Mouse (Mus musculus): ENCODE measurements around the gene Ankrd23. TPM values are rescaled to one million over a fixed set of nuclear protein-coding genes. Genes with fewer than 3 reads are reported as not detected.

Ankrd23 gene
- polyA plus RNA-seq, 1 experiment from 2014 or later, result 15.9 TPM

DNA sequence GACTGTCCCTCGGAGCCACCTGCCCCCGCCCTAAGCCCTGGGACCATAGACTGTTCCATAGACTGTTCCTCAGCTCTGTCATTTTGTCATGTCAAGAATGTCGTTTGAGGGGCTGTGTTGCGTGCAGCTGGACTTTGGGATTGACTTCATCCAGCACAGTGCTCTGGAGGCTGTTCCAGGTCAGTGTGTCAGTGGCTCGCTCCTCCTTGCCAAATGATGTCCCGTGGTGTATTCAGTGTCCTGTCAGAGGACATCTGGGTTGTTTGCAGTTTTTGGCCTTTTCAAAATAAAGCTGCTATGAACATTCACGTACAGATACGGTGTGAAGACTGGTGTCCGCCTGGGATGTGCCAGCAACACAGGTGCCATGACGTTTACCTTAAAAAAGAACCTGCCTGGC lies 9.8 kb downstream of the Ankrd23 start:
- Histone ChIP-seq H3K4me2 (no peak overlapping the region), H3K36me3 (peaks cover 36% of the 10 kb centered on the region), H3K27me3 (no peaks in the 10 kb centered on the region), H3K4me1 (no peaks in the 10 kb centered on the region; the same call in 1 of the 2 replicates), H3K4me3 (no peak overlapping the region), H3K9ac (no peak overlapping the region), H3K9me3 (no peaks in the 10 kb centered on the region), H3K27ac (no peak overlapping the region)
- ATAC-seq (ENCODE audit: borderline replicate concordance, extremely low read depth, low FRiP score, low TSS enrichment), result no peak
- 83% methylated on average over 10 of the region's 10 CpGs for WGBS

DNA sequence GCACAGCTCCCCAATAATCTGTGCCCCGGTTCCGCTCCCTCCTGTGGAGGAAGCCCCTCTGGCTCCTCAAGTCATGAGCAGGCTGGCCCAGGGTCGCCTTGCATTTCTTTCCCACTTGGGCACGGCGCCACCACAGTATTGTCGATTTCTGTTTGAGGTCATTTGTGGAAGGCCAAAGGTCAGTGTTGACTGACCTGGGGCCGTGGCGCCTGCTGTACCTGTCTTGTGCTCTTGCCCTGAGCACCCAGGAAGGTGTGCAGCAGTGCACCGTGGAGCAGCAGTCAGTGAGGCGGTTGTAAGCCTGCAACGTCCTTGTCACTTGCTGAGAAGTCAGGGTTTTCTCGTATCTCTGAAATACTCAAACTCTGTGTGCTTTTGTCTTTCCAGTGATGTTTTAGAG lies 10.9 kb downstream of the Ankrd23 start:
- no peak overlapping the region for H3K27ac ChIP-seq
- no peak overlapping the region for H3K9ac ChIP-seq
- H3K4me2 ChIP-seq, result no peak overlapping the region
- peaks cover 48% of the 10 kb centered on the region for H3K36me3 ChIP-seq
- H3K4me1 ChIP-seq, result no peaks in the 10 kb centered on the region; the same call in 1 of the 2 replicates
- no peak for ATAC-seq (ENCODE audit: borderline replicate concordance, extremely low read depth, low FRiP score, low TSS enrichment)
- no peaks in the 10 kb centered on the region for H3K9me3 ChIP-seq
- no peak overlapping the region for H3K4me3 ChIP-seq
- 81% methylated on average over 12 of the region's 12 CpGs for WGBS
- no peaks in the 10 kb centered on the region for H3K27me3 ChIP-seq

DNA sequence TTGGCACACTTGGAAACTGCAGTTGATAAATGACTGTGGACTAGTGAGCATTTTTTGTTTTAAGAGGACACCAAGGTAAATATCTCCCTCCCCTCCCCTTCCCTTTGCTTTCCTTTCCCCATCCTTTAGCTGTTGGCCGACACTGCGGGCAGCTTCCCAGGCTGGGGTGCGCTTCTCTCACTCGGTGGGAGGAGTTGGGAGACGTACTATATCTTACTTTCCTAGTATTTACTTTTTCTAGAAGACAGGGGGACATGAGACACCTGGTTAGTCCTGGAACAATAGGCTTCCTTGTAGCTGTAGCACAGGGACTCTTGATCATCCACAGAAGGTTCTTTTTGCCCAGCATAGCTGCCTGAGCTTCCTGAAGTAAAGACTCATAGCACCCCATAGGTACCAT lies 12.6 kb downstream of the Ankrd23 start:
- 46% methylated on average over 5 of the region's 5 CpGs for WGBS
- Histone ChIP-seq H3K9ac (no peak overlapping the region), H3K27me3 (no peaks in the 10 kb centered on the region), H3K27ac (0 out of 2 replicates have a peak overlapping the region, but pooled peaks have one; percentile 5), H3K4me2 (no peak overlapping the region), H3K4me3 (no peak overlapping the region), H3K9me3 (no peaks in the 10 kb centered on the region), H3K36me3 (peaks cover 64% of the 10 kb centered on the region), H3K4me1 (no peaks in the 10 kb centered on the region; the same call in 1 of the 2 replicates)
- no peak for ATAC-seq (ENCODE audit: borderline replicate concordance, extremely low read depth, low FRiP score, low TSS enrichment)

DNA sequence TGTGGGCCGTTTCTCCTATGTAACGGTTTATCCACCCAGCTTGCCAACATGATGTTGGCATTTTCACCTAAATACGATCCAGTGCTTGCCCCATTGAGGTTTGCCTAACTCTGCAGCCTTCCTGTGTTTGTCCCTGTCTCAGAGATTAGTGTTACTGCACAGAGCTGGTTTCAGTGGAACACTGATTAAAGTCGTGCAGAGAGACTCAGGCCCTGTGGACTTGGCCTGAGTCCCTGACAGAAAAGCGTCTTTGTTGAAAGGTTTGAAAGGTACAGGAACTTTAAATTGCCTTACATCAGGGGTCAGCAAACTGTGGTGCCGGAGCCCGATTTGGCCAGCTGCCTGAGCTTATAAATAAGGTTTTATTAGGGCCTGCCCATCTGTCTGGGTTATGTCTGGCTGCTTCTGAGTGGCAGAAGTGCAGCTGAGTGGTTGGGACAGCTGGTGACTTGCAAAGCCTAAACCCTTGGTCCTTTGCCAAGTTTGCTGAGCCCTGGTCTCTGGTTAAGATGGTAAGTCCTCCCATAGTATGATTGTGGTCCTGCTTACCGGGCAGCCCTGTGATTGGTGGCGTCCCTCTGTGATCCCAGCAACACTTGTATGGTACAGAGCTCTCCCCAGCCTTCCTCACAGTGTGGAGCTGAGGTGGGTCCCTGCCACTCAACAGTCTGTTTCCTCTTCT lies 13.2 kb downstream of the Ankrd23 start:
- Histone ChIP-seq H3K9ac (no peak overlapping the region), H3K27me3 (no peaks in the 10 kb centered on the region), H3K4me3 (no peak overlapping the region), H3K9me3 (no peaks in the 10 kb centered on the region), H3K4me1 (no peaks in the 10 kb centered on the region; the same call in 1 of the 2 replicates), H3K27ac (0 out of 2 replicates have a peak overlapping the region, but pooled peaks have one; percentile 18), H3K4me2 (no peak overlapping the region), H3K36me3 (peaks cover 69% of the 10 kb centered on the region)
- WGBS, result 56% methylated on average over 9 of the region's 9 CpGs
- ATAC-seq (ENCODE audit: borderline replicate concordance, extremely low read depth, low FRiP score, low TSS enrichment), result no peak

DNA sequence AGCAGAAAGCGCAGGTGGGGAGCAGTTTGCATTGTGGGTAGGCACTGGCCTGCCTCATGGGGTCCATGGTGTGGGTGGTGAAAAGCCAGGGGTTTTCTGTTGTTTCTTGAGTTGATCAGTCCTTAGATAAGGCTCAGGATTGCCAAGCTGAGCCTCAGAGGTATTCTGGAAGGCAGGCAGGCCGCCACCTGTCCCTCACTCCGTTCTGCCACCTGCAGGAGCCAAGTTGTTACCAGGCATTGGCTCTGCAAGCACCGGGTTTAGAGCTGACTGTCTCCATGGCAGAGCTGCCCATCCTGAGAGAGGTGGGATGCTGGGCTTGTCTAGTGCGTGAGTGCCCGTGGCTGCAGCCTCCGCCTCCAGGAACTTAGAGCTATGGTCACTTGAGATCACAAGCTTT lies 14.5 kb downstream of the Ankrd23 start:
- Histone ChIP-seq H3K9me3 (no peaks in the 10 kb centered on the region), H3K27ac (no peak overlapping the region), H3K4me2 (no peak overlapping the region), H3K4me3 (no peak overlapping the region), H3K36me3 (peaks cover 69% of the 10 kb centered on the region), H3K4me1 (no peaks in the 10 kb centered on the region), H3K27me3 (no peaks in the 10 kb centered on the region), H3K9ac (no peak overlapping the region)
- ATAC-seq (ENCODE audit: borderline replicate concordance, extremely low read depth, low FRiP score, low TSS enrichment), result no peak
- WGBS, result 84% methylated on average over 7 of the region's 7 CpGs

DNA sequence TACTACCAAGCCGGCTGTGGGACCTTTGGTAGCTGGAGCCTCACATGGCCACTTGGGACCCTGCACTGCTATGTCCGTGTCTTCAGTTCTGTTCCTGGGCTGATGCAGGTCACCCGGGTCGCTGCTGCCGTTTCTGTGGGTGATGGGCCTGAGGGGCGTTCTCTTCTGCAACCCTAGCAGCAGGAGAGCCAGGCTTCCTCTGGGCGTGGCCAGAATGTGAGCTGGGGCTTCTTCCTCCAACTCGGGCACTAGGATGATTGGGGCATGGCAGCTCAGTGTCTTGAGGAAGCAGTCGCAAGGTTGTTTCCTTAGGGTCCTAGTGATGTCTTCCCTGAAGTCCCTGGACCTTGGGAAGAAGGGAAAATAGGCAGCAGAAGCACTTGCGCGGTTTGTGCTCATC lies 17.1 kb downstream of the Ankrd23 start:
- no peak overlapping the region for H3K4me3 ChIP-seq
- 67% methylated on average over 11 of the region's 11 CpGs for WGBS
- peaks cover 6% of the 10 kb centered on the region for H3K4me1 ChIP-seq
- H3K9me3 ChIP-seq, result no peaks in the 10 kb centered on the region
- H3K4me2 ChIP-seq, result no peak overlapping the region
- ATAC-seq (ENCODE audit: borderline replicate concordance, extremely low read depth, low FRiP score, low TSS enrichment), result no peak
- H3K27ac ChIP-seq, result no peak overlapping the region
- H3K27me3 ChIP-seq, result no peaks in the 10 kb centered on the region
- no peak overlapping the region for H3K9ac ChIP-seq
- H3K36me3 ChIP-seq, result peaks cover 46% of the 10 kb centered on the region

DNA sequence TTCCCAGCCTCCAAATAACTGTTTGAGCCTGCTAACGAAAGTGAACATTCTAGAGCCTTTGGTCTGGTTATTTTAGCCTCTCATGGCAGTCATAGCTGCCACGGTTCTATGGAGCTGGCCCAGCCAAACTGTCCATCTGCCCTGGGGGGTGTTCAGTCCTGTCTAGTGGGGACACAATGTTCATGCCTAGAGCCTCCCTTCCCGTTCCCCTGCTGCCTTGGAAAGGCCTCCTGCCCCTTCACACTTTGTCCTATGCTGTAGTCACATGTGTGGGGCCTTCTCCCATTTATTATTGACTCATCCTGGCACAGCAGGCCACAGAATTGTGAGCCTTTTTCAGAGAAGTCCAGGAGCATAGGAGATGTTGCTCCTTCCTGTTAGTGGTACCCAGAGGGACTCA lies 18.4 kb downstream of the Ankrd23 start:
- peaks cover 19% of the 10 kb centered on the region for H3K4me1 ChIP-seq
- H3K4me3 ChIP-seq, result no peak overlapping the region
- no peaks in the 10 kb centered on the region for H3K9me3 ChIP-seq
- H3K27me3 ChIP-seq, result no peaks in the 10 kb centered on the region
- no peak overlapping the region for H3K27ac ChIP-seq
- no peak overlapping the region for H3K4me2 ChIP-seq
- H3K36me3 ChIP-seq, result peaks cover 38% of the 10 kb centered on the region
- 81% methylated on average over 3 of the region's 3 CpGs for WGBS
- no peak for ATAC-seq (ENCODE audit: borderline replicate concordance, extremely low read depth, low FRiP score, low TSS enrichment)
- no peak overlapping the region for H3K9ac ChIP-seq

DNA sequence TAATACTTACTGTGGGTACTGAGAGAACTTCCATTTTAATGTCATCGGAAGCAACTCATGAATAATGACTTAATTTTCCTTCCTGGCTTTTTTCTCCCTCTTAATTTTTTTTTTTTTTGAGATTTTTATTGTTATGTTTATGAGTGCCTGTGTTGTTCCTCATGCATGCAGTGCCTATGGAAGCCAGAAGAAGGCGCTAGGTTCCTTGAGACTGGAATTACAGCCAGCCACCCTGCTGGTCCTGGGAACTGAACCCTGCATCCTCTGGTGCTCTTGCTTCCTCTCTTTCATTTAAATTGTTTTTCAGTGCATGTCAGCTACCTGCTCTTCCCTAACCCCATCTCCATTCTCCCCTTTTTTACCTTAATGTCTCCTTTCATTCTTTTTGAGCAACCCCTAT lies 23.0 kb downstream of the Ankrd23 start:
- peak overlapping the region; percentile 90 for H3K9ac ChIP-seq
- H3K4me3 ChIP-seq, result peak overlapping the region; percentile 100
- 0 out of 2 replicates have a peak, but pooled peaks cover 3% of the 10 kb centered on the region for H3K9me3 ChIP-seq
- ATAC-seq (ENCODE audit: borderline replicate concordance, extremely low read depth, low FRiP score, low TSS enrichment), result no peak
- WGBS, result 50% methylated on average over 2 of the region's 2 CpGs
- peak overlapping the region; percentile 97 for H3K4me2 ChIP-seq
- H3K27me3 ChIP-seq, result no peaks in the 10 kb centered on the region
- 0 out of 2 replicates have a peak, but pooled peaks cover 2% of the 10 kb centered on the region for H3K36me3 ChIP-seq
- peaks cover 25% of the 10 kb centered on the region for H3K4me1 ChIP-seq
- no peak overlapping the region for H3K27ac ChIP-seq

DNA sequence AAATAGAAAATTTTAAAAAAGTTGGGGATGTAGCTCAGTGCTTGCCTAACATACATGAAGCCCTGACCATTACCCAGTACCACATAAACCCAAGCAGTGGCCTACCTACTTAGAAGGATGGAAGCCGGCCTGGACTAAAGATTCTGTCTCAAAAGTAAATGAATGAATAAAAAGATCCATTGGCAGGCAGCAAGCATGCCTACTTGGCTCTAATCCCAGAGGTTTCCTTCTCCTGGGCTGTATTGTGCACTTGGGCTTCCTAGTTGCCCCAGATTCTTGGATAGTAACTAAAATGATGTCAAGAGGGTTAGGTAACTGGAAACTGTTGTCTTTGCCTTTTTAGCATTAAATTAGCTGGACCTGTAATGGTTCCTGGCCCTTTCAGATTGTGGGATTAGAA lies 23.4 kb downstream of the Ankrd23 start:
- peak overlapping the region; percentile 90 for H3K9ac ChIP-seq
- peaks cover 25% of the 10 kb centered on the region for H3K4me1 ChIP-seq
- peak overlapping the region; percentile 97 for H3K4me2 ChIP-seq
- H3K4me3 ChIP-seq, result peak overlapping the region; percentile 100
- no peaks in the 10 kb centered on the region for H3K27me3 ChIP-seq
- 0 out of 2 replicates have a peak, but pooled peaks cover 3% of the 10 kb centered on the region for H3K9me3 ChIP-seq
- H3K27ac ChIP-seq, result no peak overlapping the region
- no peaks in the 10 kb centered on the region for H3K36me3 ChIP-seq
- ATAC-seq (ENCODE audit: borderline replicate concordance, extremely low read depth, low FRiP score, low TSS enrichment), result no peak
- WGBS, result 0% methylated on average over 1 of the region's 1 CpGs

DNA sequence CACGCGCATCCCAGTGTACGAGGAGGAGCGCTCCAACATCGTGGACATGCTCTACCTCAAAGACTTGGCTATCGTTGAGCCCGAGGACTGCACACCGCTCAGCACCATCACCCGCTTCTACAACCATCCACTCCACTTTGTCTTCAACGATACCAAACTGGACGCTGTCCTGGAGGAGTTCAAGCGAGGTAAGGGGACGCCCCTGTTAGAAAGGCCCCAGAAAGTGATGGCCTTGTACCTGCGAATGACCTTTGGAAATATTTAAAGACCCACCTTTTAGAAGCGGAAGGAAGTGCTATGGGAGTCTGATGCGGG lies 23.8 kb downstream of the Ankrd23 start:
- ATAC-seq (ENCODE audit: borderline replicate concordance, extremely low read depth, low FRiP score, low TSS enrichment), result no peak
- Histone ChIP-seq H3K27ac (peak overlapping the region; percentile 99), H3K27me3 (no peaks in the 10 kb centered on the region), H3K36me3 (no peaks in the 10 kb centered on the region), H3K9ac (peak overlapping the region; percentile 90), H3K4me3 (peak overlapping the region; percentile 100), H3K4me2 (peak overlapping the region; percentile 97), H3K9me3 (0 out of 2 replicates have a peak, but pooled peaks cover 3% of the 10 kb centered on the region), H3K4me1 (peaks cover 25% of the 10 kb centered on the region)
- 1% methylated on average over 16 of the region's 16 CpGs for WGBS

DNA sequence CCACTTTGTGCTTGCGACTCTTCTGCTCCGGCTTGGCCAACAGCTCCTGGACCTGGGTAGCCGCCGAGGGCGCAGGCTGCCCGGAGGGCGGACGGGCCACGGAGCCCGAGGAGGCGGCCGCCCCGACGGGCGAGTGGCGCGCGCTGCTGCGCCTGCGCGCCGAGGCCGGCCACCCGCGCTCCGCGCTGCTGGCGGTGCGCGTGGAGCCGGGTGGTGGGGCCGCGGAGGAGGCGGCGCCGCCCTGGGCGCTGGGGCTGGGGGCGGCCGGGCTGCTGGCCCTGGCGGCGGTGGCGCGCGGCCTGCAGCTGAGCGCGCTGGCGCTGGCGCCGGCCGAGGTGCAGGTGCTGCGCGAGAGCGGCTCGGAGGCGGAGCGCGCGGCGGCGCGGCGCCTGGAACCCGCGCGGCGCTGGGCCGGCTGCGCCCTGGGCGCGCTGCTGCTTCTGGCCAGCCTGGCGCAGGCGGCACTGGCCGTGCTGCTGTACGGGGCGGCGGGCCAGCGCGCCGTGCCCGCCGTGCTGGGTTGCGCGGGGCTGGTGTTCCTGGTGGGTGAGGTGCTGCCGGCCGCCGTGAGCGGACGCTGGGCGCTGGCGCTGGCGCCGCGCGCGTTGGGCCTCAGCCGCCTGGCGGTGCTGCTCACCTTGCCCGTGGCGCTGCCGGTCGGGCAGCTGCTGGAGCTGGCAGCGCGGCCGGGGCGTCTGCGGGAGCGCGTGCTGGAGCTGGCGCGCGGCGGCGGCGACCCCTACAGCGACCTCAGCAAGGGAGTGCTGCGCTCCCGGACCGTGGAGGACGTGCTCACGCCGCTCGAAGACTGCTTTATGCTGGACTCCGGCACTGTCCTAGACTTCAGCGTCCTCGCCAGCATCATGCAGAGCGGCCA lies 24.4 kb downstream of the Ankrd23 start:
- peak overlapping the region; percentile 100 for H3K4me3 ChIP-seq
- H3K9ac ChIP-seq, result peak overlapping the region; percentile 90
- peak overlapping the region; percentile 97 for H3K4me2 ChIP-seq
- H3K9me3 ChIP-seq, result 0 out of 2 replicates have a peak, but pooled peaks cover 3% of the 10 kb centered on the region
- no peaks in the 10 kb centered on the region for H3K27me3 ChIP-seq
- H3K36me3 ChIP-seq, result no peaks in the 10 kb centered on the region
- peaks cover 25% of the 10 kb centered on the region for H3K4me1 ChIP-seq
- peak overlapping the region; percentile 99 for H3K27ac ChIP-seq
- peak; percentile 60 for ATAC-seq (ENCODE audit: borderline replicate concordance, extremely low read depth, low FRiP score, low TSS enrichment)
- under 1% methylated on average over 111 of the region's 126 CpGs for WGBS

All from lung, embryonic 15.5 days (tissue).